Mouse (Mus musculus): ENCODE data around the gene Osbpl3.
A peak's percentile ranks its signal among the peaks of the same experiment; 100 is the strongest.

The Osbpl3 gene

DNA sequence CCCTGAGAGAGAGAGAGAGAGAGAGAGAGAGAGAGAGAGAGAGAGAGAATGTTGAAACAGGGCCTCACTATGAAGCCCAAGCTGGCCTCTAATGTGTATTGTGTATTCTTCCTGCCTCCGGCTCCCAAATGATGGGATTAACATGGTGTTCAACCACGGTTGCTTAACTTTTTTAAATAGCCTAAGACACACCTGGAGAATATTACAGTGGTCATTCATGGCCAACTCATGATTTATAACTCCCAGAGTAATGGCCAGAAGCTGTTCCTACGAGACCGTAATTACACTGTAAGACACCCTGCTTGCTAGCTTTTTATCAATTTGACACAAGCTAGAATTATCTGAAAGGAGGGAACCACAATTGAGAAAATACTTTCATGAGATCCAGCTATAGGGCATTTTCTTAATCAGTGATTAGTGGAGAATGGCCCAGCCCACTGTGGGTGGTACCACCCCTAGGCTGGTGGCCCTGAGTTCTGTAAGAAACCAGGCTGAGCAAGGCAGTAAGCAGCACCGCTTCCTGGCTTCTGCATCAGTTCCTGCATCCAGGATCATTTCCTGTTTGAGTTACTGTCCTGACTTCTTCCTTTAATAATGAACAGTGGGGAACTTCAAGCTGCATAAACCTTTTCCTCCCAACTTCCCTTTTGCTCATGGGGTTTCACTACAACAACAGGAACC is 115.6 kb downstream of the Osbpl3 start:
- DNase-seq (ENCODE audit: extremely low read depth, low read depth, low spot score) = peak; percentile 84

- no peak for DNase-seq (ENCODE audit: extremely low read depth, low read depth, low spot score)
Observed at GRCm38 (mm10) chr6:50337431-50337830, 118.6 kb downstream of the Osbpl3 start.

DNA sequence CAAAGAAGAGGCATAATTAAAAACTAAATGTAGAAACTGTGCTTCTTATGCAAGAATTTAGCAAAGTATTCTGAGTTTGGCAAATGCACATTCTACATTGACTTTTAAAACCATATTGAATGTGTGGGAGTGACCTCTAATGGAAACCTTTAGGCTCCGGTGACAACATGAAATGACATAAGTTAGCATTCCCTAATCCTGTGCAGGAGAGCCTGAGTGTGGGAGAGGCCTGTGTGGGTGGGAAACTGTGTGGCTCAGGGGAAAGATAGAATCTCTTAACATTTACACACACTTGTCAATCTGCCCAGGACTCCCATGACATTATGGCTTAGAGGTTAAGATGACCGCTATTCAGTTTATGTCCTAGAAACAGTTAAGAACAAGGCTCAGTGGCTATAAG is 119.6 kb downstream of the Osbpl3 start:
- peak; percentile 70 for DNase-seq (ENCODE audit: extremely low read depth, low read depth, low spot score)

DNA sequence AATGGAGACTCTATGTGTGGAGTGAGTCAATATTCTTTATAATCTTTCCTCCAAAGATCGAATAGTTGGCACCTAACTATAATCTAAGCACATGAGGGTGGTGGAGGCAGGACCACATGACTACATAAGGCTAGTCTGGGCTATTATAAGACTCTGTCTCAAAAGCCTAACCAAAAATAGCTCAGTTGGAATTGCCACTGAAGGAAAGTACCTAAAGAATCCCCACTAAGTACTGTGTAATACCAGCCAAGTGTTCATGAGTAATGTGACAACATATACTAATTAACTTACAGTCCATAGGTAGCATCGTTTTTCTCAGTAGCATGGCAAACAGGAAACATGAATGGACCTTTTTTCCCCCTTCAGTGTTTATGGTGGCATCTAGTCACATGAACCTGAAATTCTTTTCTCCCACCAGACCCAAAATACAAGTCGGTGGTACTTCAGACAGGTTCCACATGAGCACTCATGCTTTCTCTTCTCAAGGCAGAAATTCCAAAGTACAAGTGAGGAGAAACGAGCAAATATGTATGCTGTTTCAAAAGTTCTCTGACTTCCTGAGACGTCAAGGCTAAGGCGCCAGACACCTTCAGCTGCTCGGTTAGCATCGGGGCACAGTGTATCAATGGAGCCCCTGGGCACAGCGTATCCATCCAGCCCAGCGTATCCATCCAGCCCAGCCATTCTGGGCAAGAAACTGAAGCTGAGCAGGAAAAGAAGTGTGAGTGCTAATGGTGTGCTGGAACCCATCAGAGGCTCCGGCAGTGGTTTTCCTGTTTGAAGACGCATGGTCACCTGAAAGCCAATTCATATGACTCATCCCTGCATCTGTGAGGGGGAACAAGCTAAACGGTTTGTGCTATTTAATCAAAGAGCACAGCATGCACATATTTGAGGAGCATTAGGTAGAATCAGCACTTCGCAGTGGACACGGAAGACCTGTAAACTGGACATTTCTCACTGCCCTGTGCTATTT is 120.9 kb downstream of the Osbpl3 start:
- no peak for DNase-seq (ENCODE audit: extremely low read depth, low read depth, low spot score)

- DNase-seq (ENCODE audit: extremely low read depth, low read depth, low spot score) = no peak
Observed at GRCm38 (mm10) chr6:50333346-50333745, 122.7 kb downstream of the Osbpl3 start.

DNA sequence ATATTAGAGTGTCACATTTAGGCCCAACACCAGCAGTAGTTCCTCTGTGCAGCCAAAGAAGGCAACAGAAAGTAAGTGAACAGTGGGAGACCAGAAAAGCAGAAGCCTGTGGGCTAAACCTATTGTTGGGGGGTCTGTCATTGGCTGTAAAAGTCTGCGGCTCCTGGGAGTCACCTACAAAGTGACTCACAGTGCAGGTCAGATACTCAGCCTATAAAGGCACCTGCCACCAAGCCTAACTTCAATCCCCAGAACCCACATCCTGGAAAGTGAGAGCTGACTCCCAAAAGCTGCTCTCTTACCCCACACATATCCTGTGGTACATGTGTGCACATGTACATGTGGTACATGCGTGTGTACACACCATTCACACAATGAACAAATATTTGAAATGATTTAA is 124.5 kb downstream of the Osbpl3 start:
- DNase-seq (ENCODE audit: extremely low read depth, low read depth, low spot score) = no peak

- no peak for DNase-seq (ENCODE audit: extremely low read depth, low read depth, low spot score)
Observed at GRCm38 (mm10) chr6:50329380-50329779, 126.6 kb downstream of the Osbpl3 start.

GRCm38 (mm10) chr6:50328901-50329300 is 127.1 kb downstream of the Osbpl3 start:
- no peak for DNase-seq (ENCODE audit: extremely low read depth, low read depth, low spot score)

GRCm38 (mm10) chr6:50326192-50326591 is 129.8 kb downstream of the Osbpl3 start:
- DNase-seq (ENCODE audit: extremely low read depth, low read depth, low spot score) = no peak

GRCm38 (mm10) chr6:50325485-50325884 is 130.5 kb downstream of the Osbpl3 start:
- no peak for DNase-seq (ENCODE audit: extremely low read depth, low read depth, low spot score)

DNA sequence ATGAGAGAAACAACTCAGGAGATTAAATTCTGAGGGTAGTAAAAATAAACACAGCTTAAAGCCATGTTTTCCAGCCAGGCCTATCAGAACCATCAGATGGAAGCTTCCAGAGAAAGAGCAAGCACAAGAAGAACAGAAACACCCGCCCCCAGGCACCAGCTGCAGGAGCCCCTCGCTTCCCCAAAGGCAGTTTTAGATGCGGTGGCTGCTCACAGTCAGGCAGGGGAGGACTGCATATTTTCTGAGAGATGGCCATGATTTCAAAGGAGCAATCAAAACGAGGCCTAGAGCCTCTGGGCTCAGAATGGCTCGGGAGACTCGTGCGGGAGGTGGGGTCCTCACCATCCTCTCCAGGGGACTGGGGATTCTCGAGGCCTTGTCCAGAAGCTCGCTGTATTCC is 133.4 kb downstream of the Osbpl3 start:
- no peak for DNase-seq (ENCODE audit: extremely low read depth, low read depth, low spot score)

DNA sequence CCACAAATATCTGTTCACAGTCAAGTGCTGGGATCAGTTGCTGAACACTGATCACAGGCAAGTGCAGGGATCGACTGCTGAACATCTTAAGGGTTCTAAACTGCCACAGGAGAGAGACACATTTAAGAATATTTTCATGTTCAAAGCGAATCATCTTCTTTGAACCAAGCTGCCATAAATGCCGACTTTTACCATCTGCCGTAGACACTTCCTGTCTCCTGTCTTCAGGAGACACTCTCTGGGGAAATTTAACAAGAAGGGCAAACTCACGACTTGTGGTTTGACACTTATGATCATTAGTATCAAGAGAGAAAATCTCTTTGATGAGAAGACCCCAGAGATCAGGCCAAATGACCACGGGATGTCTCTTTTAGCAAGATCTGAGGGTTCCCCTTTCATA is 134.3 kb downstream of the Osbpl3 start:
- no peak for DNase-seq (ENCODE audit: extremely low read depth, low read depth, low spot score)

DNA sequence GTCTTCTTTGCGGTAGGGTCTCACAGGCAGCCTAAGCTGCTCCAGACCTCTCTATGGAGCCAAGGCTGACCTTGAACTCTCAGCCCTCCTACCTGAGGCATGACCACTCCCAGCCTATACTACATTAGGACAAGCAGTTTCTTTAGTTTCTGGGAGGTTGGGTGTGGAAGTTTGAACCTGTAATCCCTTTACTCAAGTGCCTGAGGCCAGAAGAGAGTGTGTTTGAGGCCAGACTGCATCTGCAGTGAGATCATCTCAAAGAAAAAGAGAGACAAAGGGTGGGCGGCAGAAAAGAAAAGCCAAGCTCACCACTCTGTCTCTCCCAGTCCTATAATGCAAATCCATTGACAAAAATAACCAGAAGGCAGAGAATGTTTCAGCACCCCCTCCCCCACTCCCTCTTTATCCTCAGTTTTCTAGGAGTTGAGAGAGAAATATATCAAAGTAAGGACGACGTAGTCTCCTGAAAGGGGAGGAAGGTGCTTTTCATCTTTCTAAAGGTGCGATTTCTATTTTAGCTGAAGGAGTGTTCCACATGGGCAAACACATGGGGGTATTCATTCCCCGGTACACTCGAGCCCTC is 137.3 kb downstream of the Osbpl3 start:
- DNase-seq (ENCODE audit: extremely low read depth, low read depth, low spot score) = no peak

- DNase-seq (ENCODE audit: extremely low read depth, low read depth, low spot score) = no peak
Observed at GRCm38 (mm10) chr6:50318150-50318549, 137.9 kb downstream of the Osbpl3 start.

GRCm38 (mm10) chr6:50316795-50317505 is 139.1 kb downstream of the Osbpl3 start:
- no peak for DNase-seq (ENCODE audit: extremely low read depth, low read depth, low spot score)

DNA sequence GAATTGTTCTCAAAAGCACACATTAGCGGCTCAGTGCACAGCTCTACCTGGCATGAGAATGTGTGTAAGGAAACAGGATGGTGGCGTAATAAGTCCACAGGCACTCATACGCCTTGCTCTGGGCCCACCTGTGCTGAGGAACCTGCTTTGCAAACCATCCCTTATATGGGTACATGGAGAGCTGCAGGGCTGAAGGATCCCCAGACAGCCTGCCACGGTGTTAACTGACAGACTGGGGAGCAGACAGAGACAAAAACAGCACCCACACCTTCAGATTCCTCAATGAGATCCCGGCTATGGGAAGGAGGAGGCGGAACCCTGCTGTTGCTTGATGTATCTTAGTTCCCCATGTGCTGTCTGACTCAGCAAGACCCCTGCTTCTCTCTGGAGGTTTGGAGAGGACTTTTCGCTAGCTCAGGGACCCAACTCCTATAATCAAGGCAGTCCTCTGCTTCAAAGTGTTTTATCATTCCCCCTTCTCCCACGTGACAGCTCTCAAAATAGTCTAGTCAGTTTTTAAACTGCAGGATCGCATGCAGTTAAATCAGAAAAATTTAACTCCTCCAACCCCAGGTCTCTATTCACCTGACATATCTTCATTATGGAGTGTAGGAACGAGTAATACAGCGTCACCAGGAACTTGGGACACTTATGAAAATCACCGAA is 141.5 kb downstream of the Osbpl3 start:
- DNase-seq (ENCODE audit: extremely low read depth, low read depth, low spot score) = no peak

- no peak for DNase-seq (ENCODE audit: extremely low read depth, low read depth, low spot score)
Observed at GRCm38 (mm10) chr6:50312647-50313046, 143.4 kb downstream of the Osbpl3 start.

- no peak for DNase-seq (ENCODE audit: extremely low read depth, low read depth, low spot score)
Observed at GRCm38 (mm10) chr6:50309019-50309418, 147.0 kb downstream of the Osbpl3 start.

DNA sequence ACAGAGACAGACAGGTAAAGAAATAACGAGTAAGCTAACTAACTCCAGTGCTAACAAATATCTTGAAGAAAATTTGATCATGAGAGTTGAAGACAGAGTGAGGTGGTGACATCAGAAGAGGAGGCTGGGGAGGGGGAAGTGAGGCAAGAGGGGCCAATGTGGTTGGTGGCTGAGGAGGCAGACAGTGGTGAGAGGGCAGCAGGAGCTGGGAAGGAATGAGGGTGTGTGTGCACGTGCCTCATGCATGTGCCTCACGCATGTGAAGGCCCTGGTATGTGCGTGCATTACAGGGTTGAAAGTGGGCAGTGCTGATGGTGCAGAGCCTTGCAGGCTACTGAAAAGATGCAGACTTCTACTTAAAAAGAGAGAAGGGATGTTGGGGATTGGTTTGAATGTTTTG is 149.4 kb downstream of the Osbpl3 start:
- no peak for DNase-seq (ENCODE audit: extremely low read depth, low read depth, low spot score)

DNA sequence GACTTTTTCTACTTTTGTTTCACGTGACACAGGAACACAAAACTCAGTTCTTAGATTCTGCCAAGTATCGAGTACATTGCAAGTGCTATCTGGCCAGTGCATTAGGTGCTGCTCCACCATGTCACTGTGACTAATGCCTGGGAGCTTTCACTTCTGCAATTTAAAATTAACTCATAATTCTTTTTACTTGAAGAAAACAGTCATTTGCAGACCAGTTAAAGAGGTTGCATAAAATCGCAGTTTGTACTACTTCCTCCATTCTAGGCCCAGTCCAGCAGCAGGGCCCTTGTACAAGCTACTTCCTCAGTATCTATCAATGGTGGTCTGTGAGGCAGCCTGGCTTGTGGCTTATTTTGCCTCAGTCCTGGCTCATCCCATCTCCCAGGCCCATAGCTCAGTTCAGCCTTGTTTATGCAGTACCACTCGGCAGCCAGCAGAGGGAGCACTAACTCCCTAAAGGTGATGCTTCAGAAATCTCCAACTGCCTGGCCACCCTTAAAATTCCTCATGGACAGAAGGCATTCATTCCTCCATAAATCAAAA is 151.0 kb downstream of the Osbpl3 start:
- DNase-seq (ENCODE audit: extremely low read depth, low read depth, low spot score) = no peak

All from fat pad, adult 2 months (tissue).